Mouse (Mus musculus) right cerebral cortex, postnatal 10 days (tissue): ENCODE data around the gene Mxi1.

Experiments used
- DNase-seq, 2 experiments: peaks; one replicate each; pipeline ENCODE4 v3.0.0; 2021; ENCODE audit warnings: low spot score in 2 of 2

Mxi1 gene

GRCm38 (mm10) chr19:53310348-53310747 lies at the start of gene Mxi1:
TSS of gene Mxi1 (plus strand) at chr19:53310518.
- peak; percentile 85 to 89 for DNase-seq

GRCm38 (mm10) chr19:53260828-53261227 lies 49.5 kb upstream of the Mxi1 start:
- DNase-seq: no peak

- no peak for DNase-seq
These were observed 48.3 kb upstream of the Mxi1 start for GRCm38 (mm10) chr19:53262061-53262460.

GRCm38 (mm10) chr19:53263859-53264733 lies 46.2 kb upstream of the Mxi1 start:
- no peak for DNase-seq

- DNase-seq: no peak
These were observed 45.2 kb upstream of the Mxi1 start for GRCm38 (mm10) chr19:53264821-53265727.

GRCm38 (mm10) chr19:53267305-53267704 lies 43.0 kb upstream of the Mxi1 start:
- DNase-seq: no peak

- DNase-seq: no peak
These were observed 37.1 kb upstream of the Mxi1 start for GRCm38 (mm10) chr19:53273055-53273722.

GRCm38 (mm10) chr19:53273781-53274428 lies 36.4 kb upstream of the Mxi1 start:
- no peak for DNase-seq

- DNase-seq: no peak
These were observed 35.1 kb upstream of the Mxi1 start for GRCm38 (mm10) chr19:53275204-53275603.

- DNase-seq: no peak
These were observed 33.2 kb upstream of the Mxi1 start for GRCm38 (mm10) chr19:53276902-53277707.

GRCm38 (mm10) chr19:53278491-53279415 lies 31.6 kb upstream of the Mxi1 start:
- DNase-seq: no peak

GRCm38 (mm10) chr19:53280254-53280653 lies 30.1 kb upstream of the Mxi1 start:
- no peak for DNase-seq

GRCm38 (mm10) chr19:53282571-53282970 lies 27.7 kb upstream of the Mxi1 start:
- no peak for DNase-seq

GRCm38 (mm10) chr19:53283742-53284141 lies 26.6 kb upstream of the Mxi1 start:
- no peak for DNase-seq

GRCm38 (mm10) chr19:53284268-53285208 lies 25.8 kb upstream of the Mxi1 start:
- peak; percentile 54 to 57 for DNase-seq

GRCm38 (mm10) chr19:53296331-53297254 lies 13.7 kb upstream of the Mxi1 start:
- DNase-seq: no peak

- no peak for DNase-seq
These were observed 11.0 kb upstream of the Mxi1 start for GRCm38 (mm10) chr19:53299156-53299828.
